Mouse (Mus musculus) hematopoietic stem cell, adult 5-6 weeks (primary cell): Measurements from ENCODE around the gene Bcl2l11. TPM values are rescaled to one million over a fixed set of nuclear protein-coding genes. Genes with fewer than 3 reads are reported as not detected.
"Not testable (repeated sequence)": the region's sequence is repeated elsewhere in the genome, so short reads cannot be mapped to it uniquely, and the experiment has no call there.

Experiments used
- ATAC-seq, 2 experiments: fragments of 125-278 bp in 1 of 2; replicated peaks in 1 of 2; 2 replicates each; pipeline ENCODE4 v1.8.0; 2016 to 2017; ENCODE audit warnings: inconsistent platforms in 2 of 2, mild to moderate bottlenecking in 2 of 2, moderate number of reproducible peaks in 2 of 2, low read depth in 1 of 2, moderate TSS enrichment in 1 of 2; ENCODE audit not compliant: low FRiP score in 2 of 2, poor library complexity in 2 of 2, severe bottlenecking in 2 of 2, insufficient read depth in 1 of 2, low TSS enrichment in 1 of 2
- total RNA-seq: library from RNA; stranded (forward); fragments of 172-1452, 232-1000 nt; gene quantifications from 2 replicates; pipeline ENCODE4 v1.2.3, GENCODE M21; 2017

Bcl2l11 gene
- total RNA-seq, 1 experiment from 2014 or later = 57.4 TPM

- ATAC-seq = peak; percentile 76 to 86
Measured at GRCm38 (mm10) chr2:128179808-128180379, 54.1 kb downstream of the Bcl2l11 start.

DNA sequence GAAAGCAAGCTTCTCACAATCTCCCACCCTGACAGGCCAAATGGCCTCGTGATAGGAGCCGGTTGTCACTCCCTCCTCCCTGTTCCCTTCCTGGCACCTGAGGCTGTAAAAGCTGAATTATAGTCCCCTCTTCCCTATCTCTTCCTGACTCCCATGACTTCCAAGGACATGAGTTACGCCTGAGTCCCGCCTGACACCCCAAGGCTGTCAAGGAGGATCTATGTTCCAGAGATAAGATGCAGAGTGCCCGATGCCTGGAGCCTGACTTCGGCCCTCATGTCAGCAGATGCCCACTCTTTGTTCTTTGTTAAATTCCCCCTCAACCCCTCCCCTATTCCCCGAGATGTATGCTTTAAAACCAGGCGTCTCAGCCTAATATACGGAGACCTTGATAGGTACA lies 56.3 kb downstream of the Bcl2l11 start:
- ATAC-seq = not testable (repeated sequence)

DNA sequence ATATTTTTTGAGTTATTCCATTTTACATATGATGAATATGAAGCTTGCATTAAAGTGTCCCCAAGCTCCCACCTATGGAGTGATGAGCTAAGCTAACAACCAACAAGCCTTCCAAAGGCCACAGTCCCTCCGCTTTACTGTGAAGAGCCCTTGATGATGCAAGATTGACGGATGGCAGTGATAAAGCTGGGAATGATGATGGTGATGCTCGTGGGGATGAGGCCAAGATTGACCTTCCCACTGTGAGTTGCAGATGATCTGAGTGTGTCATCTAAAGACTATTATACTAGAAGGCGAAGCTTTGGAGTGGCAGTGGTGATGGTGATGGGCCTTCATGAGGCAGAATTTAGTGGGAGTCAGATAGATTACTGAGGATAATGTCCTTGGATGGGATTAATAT lies 56.9 kb downstream of the Bcl2l11 start:
- ATAC-seq = no peak

DNA sequence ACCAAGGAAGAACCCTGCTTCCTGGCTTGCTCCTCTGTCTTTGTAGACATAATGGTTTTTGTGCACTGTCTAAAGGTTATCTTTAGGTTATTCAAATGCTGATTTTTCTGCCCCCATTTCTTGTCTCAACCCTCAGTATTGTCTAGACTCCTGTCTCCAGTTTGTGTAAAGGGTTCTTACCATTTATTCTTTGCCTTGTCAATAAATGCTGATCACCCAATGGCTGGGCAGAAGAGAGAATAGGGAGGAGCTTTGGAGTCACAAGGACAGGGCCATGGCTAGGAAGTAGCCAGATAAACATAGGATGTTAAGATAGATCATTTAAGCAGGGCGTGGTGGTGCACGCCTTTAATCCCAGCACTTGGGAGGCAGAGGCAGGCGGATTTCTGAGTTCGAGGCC lies 57.9 kb downstream of the Bcl2l11 start:
- no peak for ATAC-seq

DNA sequence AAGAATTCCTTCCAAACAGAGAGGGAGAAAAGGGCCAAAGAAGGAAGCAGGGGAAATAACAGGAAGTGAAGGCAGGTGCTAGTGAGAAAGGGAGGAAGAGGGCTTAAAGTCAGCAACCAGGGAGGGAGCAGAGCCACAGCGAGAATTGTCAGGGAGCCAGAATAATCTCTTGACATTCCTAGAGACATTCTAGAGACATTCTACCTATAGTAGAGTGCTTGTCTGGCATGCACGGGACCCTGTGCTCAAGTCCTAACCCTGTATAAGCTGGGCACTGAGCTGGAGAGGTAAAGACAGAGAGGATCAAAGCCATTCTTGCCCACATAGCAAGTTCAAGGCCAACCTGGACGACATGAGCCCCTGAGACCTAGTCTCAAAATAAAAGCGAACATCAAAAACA lies 60.1 kb downstream of the Bcl2l11 start:
- no peak for ATAC-seq

DNA sequence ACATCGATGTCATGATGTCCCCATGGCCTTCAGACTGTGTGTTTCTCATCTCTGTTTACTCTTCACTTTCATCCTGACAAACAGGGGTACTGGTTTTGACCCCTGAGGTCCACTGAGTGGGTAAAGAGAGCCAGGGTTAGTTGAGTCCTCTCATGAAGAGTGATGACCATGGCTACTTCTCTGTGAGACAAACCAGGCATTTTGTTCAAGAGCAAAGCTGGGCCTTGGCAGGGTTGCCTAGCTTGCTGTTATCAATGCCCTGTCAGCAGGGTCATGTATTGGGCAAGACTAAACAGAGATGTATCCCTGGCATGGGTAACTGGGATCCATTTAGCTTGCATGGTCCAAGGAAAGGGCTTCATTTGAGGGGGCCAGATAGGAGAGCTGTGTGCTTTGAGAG lies 61.4 kb downstream of the Bcl2l11 start:
- no peak for ATAC-seq

DNA sequence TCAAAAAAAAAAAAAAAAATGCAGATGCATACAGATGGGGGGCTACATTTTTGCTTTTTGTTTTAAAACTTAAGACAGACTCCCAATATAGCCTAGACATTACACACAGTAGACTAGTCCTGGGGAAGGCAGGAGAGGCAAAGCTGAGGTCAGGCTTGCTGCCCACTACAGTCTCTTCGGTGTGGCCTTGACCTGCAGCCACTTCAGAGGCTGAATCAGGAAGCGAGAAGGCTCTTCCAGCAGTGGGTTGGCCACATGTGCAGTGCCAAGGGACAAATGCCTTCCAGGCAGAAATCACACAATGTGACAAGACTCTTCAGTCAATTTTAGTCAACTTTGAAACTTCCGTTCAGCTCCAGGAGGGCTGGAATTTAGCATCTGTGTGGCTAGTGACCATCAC lies 62.6 kb downstream of the Bcl2l11 start:
- no peak for ATAC-seq

DNA sequence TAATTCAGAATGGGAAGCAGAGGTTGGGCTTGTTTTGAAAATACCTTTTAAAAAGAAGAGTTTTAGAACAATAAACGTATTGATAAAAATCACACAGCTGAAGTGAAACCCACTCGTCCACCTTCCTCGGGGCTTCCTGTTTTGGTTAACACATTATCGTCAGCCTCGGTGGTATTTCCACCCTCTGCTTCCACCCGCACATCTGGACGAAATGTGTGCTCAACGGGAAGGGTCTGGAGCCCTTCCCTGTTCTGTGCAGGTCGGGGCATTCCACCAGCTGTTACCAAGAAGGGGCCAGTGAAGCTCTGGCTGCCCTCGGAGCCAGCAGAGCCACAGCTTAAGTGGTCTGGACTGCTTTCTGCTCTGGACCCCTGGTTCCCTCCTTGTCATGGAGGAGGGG lies 63.9 kb downstream of the Bcl2l11 start:
- peak; percentile 40 to 61; a peak in 3 of 4 replicates for ATAC-seq

DNA sequence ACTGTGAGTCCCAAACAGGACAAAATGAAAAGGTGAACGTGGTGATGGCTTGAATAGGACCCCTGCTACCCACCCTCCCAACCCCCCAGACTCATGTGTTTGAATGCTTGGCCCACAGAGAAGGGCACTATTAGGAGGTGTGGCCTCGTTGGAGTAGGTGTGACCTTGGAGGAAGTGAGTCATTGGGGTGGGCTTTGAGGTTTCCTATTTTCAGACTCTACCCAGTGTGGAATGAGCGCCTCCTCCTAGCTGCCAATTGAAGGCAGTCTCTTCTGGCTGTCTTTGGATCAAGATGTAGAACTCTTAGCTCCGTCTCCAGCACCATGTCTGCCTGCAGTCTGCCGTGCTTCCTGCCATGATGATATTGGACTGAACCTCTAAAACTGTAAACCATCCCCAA lies 64.4 kb downstream of the Bcl2l11 start:
- peak; percentile 89 to 90 for ATAC-seq

GRCm38 (mm10) chr2:128193411-128193810 lies 67.6 kb downstream of the Bcl2l11 start:
- ATAC-seq = no peak

GRCm38 (mm10) chr2:128197379-128197778 lies 71.5 kb downstream of the Bcl2l11 start:
- ATAC-seq = no peak

DNA sequence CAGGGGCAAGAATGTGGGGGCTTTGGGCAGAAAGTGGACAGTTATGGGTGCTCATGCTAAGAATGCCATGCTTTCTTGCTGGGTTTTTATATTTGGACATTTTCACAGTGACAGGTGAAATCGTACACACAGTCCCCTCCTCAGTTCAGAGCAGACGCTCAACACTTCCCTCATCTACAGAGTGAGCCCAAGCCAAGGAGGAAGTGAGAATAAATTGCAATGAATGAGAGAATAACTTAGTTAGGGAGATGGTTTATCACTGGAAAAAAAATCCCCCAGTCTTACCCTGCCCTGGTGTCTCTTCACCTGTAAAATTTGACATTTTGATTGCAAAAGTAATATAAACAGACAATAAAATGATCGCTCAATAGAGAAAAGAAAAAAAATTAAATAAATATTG lies 77.3 kb downstream of the Bcl2l11 start:
- ATAC-seq = peak; percentile 56 to 66; a peak in 3 of 4 replicates

DNA sequence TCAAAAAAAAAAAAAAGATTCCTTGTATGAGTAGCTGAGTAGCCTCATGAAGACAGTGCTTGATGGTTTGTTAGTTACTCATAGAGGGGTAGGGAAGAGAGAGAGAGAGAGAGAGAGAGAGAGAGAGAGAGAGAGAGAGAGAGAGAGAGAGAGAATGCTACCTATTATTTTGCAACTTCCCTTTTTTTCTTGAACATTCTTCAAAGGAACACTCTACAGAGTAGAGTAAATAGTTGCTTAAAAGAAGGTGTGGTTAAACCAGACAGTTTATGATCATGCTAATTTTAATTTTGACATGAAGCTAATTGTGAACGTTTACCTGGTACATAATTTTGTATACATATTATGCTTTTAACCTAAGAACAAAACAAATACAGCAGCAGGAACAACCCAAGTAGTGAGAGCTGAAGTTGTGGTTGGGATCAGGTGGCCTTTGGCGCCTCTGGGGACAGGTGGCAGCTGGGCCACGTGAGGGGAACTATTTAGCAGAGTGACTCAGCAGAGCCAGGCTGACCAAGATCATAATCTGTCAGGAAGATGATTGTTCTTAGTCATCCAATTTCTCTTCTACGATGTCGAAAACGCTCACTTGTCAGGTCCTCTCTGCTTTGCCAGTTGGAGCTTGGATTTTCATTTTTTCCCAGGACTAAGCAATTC lies 78.0 kb downstream of the Bcl2l11 start:
- ATAC-seq = peak; percentile 71 to 85

DNA sequence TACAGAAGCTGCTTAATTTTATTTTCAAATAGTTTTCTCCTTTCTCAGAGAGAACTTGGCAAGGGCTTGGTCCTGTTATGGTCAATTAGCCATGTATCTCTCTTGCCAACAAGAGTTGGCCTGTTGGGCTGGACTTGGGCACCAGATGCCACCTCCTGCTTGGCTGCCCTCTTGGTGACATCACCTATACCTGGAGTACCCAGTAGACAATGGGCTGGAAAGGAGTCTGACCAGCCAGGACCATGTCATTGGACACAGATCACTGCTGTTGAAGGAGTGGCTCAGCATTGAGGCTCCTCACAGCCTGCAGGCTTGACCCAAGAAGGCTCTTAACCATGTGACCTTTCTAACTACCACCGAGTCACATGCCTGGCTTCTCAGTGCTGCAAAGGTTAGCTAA lies 82.7 kb downstream of the Bcl2l11 start:
- ATAC-seq = no peak

DNA sequence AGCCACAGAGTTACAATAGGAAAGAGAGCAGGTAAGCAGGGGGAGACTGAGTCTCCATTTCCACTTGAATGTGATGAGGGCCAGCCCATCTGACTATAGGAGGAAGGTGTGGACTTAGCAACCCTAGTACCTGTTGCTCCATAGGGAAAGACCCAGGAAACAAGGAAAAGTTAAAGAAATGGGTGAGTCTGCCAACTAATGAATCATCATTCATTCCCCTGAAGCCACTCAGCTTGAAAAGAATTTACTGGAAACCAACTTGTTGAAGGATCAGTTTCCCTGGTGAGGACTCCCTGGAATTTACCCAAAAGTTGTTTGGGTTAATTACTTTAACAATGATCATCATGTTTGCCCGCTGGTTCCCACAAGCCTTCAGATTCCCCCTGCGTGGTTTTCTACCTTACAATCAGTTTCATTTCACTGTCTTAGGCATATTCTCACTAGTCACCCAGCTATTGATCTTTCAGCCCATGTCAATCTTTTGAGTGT lies 84.0 kb downstream of the Bcl2l11 start:
- no peak for ATAC-seq

DNA sequence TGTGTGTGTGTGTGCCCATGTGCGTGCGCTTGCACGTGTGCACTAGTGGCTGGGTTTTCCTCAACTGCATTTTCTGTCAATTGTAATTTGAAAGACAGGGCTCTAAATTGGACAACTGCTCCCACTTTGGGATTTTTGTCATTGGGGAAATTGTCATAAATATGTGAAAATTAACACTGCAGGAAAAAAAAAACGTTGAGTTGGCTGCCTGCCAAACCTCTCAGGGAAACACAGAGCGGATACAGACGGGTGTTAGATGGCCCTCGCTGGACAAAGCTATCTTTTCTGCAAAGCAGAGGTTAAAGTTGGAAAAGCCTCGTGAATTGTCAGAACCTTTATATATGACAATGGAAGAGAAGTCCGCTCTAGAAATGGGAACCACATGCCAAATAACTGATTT lies 84.5 kb downstream of the Bcl2l11 start:
- no peak for ATAC-seq

DNA sequence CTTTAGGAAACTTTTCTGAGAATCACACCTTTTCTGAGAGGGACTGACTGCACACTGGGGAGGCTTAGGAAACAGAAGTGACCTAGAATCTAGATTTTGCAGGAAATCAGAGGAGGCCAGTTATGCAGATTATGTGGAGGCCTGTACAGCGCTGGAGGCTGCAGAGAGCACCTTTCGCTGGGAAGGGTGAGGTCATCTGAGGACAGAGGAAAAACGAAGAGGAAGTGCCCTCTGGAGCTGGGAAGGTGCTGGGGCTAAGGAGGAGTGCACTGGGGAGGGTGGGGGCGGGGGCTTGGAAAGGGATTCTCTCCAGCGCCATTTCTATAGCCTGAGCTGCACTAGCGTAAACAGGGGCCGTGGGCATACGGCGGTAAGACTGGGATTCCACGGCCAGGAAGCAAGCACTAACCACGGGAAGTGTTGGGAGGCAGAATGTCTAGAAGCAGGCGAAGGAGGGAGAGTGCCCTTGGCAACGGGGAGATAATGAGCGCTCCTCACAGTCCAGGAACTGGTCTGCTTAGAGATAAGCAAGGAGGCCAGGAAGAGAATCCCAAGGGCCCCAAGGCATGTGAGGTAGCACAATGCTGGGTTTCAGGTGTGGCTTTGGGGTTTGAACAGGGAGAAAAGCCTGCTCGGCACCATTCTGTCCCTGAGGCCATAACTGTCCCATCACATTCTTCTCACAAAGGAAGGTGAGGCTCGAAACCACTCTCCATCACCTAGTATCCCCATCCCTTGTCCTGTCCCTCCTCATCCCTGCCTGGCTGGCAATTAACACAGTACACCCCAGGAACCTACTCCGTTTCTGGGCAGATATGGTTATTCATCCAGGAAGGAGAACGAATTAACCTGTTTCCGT lies 85.4 kb downstream of the Bcl2l11 start:
- peak in 1 of 2 experiments; percentile 30; a peak in 1 of 4 replicates for ATAC-seq

- ATAC-seq = no peak
Measured at GRCm38 (mm10) chr2:128211881-128212209, 86.0 kb downstream of the Bcl2l11 start.
